Mouse (Mus musculus): ENCODE results near the gene Nuak1. TPM values are rescaled to one million over a fixed set of nuclear protein-coding genes. Genes with fewer than 3 reads are reported as not detected.

The Nuak1 gene
- polyA plus RNA-seq, 1 experiment from 2014 or later, result 5.5 TPM

DNA sequence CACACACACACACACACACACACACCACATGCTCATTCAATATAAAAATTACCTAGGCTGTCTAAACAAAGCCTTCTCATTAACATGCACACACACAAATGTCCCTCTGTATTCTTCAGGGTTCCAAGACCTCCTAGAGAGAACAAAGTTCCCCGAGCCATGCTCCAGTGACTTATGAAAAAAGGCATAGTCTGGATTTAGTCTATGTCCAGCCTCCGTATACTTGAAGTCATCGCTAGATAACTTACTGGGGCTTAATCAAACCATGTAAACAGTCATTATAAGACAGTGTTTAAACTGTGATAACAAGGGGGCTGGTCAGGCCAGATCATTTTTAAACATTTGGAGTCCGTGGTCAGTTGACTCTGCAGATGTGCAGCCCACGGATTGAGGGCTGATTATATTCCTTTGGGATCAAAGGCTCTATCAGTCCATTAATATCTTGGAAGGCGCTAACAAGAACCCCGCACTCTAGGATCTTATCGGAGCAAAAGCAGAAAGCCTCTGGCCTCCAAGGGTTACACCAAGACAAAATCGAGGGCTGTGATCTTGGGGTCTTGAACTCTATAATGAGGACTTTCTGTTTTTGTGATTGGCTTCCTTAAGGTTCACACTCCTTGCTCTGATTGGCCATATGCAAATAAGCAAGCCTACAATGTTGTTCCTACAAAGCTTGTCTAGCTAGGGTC, 16.4 kb upstream of the Nuak1 start:
- no peaks in the 10 kb centered on the region for H3K36me3 ChIP-seq (ENCODE audit: control insufficient read depth, insufficient read depth, low read length)
- H3K4me1 ChIP-seq (ENCODE audit: control insufficient read depth, insufficient read depth, low read length), result no peaks in the 10 kb centered on the region
- H3K9me3 ChIP-seq (replicated peaks; ENCODE audit: control insufficient read depth, low read length, poor library complexity, severe bottlenecking), result no peaks in the 10 kb centered on the region
- no peak overlapping the region for H3K4me3 ChIP-seq (ENCODE audit: low read depth, low read length)
- H3K9ac ChIP-seq (ENCODE audit: low read depth, low read length), result no peak overlapping the region
- H3K27me3 ChIP-seq (ENCODE audit: control insufficient read depth, insufficient read depth, low read depth, low read length), result no peaks in the 10 kb centered on the region
- H3K27ac ChIP-seq (ENCODE audit: low read length), result no peak overlapping the region
- ATAC-seq, result no peak
- no peak overlapping the region for H3K4me2 ChIP-seq (ENCODE audit: low read length)
- 43% methylated on average over 9 of the region's 9 CpGs for WGBS

DNA sequence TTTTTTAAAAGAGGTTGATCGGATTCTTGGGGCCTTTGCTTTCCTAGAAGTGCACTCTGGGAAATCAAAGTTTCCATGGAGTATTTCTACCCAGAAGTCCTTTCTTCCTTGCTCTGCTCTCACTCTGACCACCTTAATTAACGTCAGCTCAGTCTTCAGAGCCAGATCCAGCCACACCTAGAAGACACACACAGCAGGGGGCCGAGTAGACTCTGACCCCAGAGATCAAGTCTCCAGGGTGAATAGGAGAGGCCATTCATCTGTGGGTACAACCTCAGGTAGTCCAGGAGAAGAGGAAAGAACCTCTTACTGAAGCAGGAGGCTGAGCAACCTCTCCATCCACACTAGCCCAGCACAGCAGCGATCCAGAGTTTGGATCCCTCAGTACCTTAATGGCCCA, 11.5 kb upstream of the Nuak1 start:
- H3K4me3 ChIP-seq (ENCODE audit: low read depth, low read length), result no peak overlapping the region

DNA sequence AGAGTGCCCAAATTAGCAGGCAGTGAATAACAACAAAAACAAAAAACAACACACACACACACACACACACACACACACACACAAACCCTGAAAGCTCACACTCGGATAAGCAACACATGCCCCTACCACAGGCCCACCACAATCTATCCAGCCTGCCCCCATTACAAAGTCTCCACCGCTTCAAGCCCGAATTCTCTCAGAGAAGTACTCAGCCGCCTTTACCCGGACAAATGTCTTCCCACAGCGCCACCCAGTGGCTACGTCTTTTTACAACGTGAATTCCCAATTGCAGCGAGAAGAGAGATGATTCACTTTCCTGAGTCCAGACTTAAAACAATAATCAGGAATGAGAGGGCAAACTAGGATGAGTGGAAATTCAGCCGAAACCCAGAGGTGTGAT, 10.3 kb upstream of the Nuak1 start:
- WGBS, result 2% methylated on average over 10 of the region's 10 CpGs
- Histone ChIP-seq H3K4me2 (ENCODE audit: low read length) (no peak overlapping the region), H3K9ac (ENCODE audit: low read depth, low read length) (no peak overlapping the region), H3K4me3 (ENCODE audit: low read depth, low read length) (no peak overlapping the region), H3K9me3 (replicated peaks; ENCODE audit: control insufficient read depth, low read length, poor library complexity, severe bottlenecking) (no peaks in the 10 kb centered on the region), H3K27me3 (ENCODE audit: control insufficient read depth, insufficient read depth, low read depth, low read length) (no peaks in the 10 kb centered on the region), H3K36me3 (ENCODE audit: control insufficient read depth, insufficient read depth, low read length) (no peaks in the 10 kb centered on the region), H3K27ac (ENCODE audit: low read length) (no peak overlapping the region), H3K4me1 (ENCODE audit: control insufficient read depth, insufficient read depth, low read length) (no peaks in the 10 kb centered on the region)
- peak; percentile 76 for ATAC-seq

More for the DNA sequence above, 11.5 kb upstream of the Nuak1 start:
- Histone ChIP-seq H3K9ac (ENCODE audit: low read depth, low read length) (no peak overlapping the region), H3K36me3 (ENCODE audit: control insufficient read depth, insufficient read depth, low read length) (no peaks in the 10 kb centered on the region), H3K9me3 (replicated peaks; ENCODE audit: control insufficient read depth, low read length, poor library complexity, severe bottlenecking) (no peaks in the 10 kb centered on the region), H3K27ac (ENCODE audit: low read length) (no peak overlapping the region), H3K27me3 (ENCODE audit: control insufficient read depth, insufficient read depth, low read depth, low read length) (no peaks in the 10 kb centered on the region), H3K4me2 (ENCODE audit: low read length) (no peak overlapping the region), H3K4me1 (ENCODE audit: control insufficient read depth, insufficient read depth, low read length) (no peaks in the 10 kb centered on the region)
- WGBS, result 64% methylated on average over 4 of the region's 4 CpGs
- no peak for ATAC-seq

DNA sequence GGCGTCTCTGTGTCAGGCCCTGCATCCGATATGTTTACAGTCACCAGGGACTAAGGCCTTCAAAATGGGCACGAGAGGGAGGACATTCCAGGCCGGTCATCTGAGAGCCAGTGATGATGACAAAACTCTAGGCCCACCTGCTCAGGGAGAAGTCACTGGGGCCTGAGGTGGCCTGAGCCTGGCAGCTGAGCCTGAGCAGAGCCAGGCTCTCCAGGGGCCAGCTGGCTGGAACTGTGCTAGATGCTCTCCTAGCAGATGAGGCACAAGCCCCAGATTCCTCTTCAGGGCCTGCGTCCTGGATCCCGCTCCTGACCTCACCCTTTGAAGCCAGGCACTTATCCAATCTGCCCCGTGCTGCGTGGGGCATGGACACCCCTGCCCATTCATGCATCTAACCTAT, 9.3 kb upstream of the Nuak1 start:
- H3K4me1 ChIP-seq (ENCODE audit: control insufficient read depth, insufficient read depth, low read length), result no peaks in the 10 kb centered on the region

DNA sequence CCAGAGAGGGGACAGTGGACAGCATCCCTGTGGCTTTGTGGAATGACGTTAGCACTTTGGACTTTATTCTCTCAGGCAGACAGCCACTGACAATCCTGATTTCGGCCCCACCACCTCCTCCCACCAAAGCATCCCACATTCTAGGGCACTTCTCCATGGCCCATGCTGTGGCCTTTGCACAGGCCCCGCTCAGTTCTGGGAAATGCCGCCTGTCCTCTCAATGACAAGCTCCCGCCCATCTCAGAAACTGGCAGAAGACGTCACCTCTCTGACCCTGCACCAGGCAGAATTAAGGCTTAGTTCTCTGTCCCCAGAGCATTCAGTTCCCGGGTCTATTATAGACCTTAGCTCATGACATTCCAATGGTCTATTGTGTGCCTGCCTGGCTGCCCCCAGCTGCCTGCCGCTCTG, 7.0 kb upstream of the Nuak1 start:
- Histone ChIP-seq H3K27me3 (ENCODE audit: control insufficient read depth, insufficient read depth, low read depth, low read length) (no peaks in the 10 kb centered on the region), H3K36me3 (ENCODE audit: control insufficient read depth, insufficient read depth, low read length) (no peaks in the 10 kb centered on the region), H3K27ac (ENCODE audit: low read length) (no peak overlapping the region), H3K9me3 (replicated peaks; ENCODE audit: control insufficient read depth, low read length, poor library complexity, severe bottlenecking) (no peaks in the 10 kb centered on the region), H3K4me3 (ENCODE audit: low read depth, low read length) (no peak overlapping the region), H3K9ac (ENCODE audit: low read depth, low read length) (no peak overlapping the region; the same call in 1 of the 2 replicates), H3K4me1 (ENCODE audit: control insufficient read depth, insufficient read depth, low read length) (peaks cover 2% of the 10 kb centered on the region; the same call in 1 of the 2 replicates), H3K4me2 (ENCODE audit: low read length) (no peak overlapping the region)
- no peak for ATAC-seq
- 7% methylated on average over 8 of the region's 8 CpGs for WGBS

More for the DNA sequence above, 9.3 kb upstream of the Nuak1 start:
- no peaks in the 10 kb centered on the region for H3K9me3 ChIP-seq (replicated peaks; ENCODE audit: control insufficient read depth, low read length, poor library complexity, severe bottlenecking)
- no peak overlapping the region for H3K4me2 ChIP-seq (ENCODE audit: low read length)
- no peak for ATAC-seq
- WGBS, result 82% methylated on average over 8 of the region's 8 CpGs
- no peak overlapping the region for H3K9ac ChIP-seq (ENCODE audit: low read depth, low read length)
- no peak overlapping the region for H3K4me3 ChIP-seq (ENCODE audit: low read depth, low read length)
- no peaks in the 10 kb centered on the region for H3K27me3 ChIP-seq (ENCODE audit: control insufficient read depth, insufficient read depth, low read depth, low read length)
- H3K27ac ChIP-seq (ENCODE audit: low read length), result no peak overlapping the region
- H3K36me3 ChIP-seq (ENCODE audit: control insufficient read depth, insufficient read depth, low read length), result no peaks in the 10 kb centered on the region

DNA sequence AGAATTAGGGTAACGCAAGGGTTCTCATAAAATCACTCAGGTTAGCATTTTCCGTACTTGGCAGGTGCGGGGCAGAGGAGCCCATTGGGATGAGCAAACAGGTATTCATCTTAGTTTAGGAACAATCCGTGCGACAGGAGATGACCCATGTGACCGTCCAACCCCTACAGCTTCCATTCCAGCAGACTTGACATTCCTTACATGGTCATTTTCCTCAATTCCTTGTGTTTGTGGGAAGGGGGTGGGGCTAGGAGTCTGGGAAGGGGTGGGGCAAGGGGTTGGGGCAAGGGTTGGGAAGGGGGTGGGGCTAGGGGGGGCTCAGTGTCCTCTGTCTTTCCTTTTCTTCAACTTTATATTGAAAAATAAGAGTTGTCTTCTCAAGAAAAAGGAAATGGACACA, 6.3 kb upstream of the Nuak1 start:
- H3K9me3 ChIP-seq (replicated peaks; ENCODE audit: control insufficient read depth, low read length, poor library complexity, severe bottlenecking), result no peaks in the 10 kb centered on the region
- peaks cover 10% of the 10 kb centered on the region for H3K4me1 ChIP-seq (ENCODE audit: control insufficient read depth, insufficient read depth, low read length)
- ATAC-seq, result no peak
- H3K9ac ChIP-seq (ENCODE audit: low read depth, low read length), result no peak overlapping the region
- H3K36me3 ChIP-seq (ENCODE audit: control insufficient read depth, insufficient read depth, low read length), result no peaks in the 10 kb centered on the region
- H3K4me3 ChIP-seq (ENCODE audit: low read depth, low read length), result no peak overlapping the region
- H3K27ac ChIP-seq (ENCODE audit: low read length), result no peak overlapping the region
- no peak overlapping the region for H3K4me2 ChIP-seq (ENCODE audit: low read length)
- no peaks in the 10 kb centered on the region for H3K27me3 ChIP-seq (ENCODE audit: control insufficient read depth, insufficient read depth, low read depth, low read length)
- 67% methylated on average over 6 of the region's 6 CpGs for WGBS

DNA sequence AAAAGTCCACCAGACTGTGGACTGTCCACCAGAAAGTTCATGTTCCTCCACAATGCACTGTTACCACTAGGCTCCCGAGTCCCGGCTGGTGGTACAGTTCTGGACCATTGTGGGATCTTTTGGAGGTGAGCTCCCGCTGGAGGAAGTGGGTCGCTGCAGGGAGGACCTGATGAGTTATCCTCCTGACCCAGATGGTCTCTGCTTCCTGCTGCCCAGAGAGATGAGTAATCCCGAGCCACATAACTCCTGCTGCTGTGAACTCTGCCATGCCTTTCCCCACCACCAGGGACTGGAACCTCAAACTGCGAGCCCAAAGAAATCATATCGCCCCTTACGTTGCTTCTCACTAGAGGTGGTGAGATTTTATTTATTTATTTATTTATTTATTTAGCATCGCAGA, 4.0 kb upstream of the Nuak1 start:
- Histone ChIP-seq H3K4me2 (ENCODE audit: low read length) (no peak overlapping the region), H3K9ac (ENCODE audit: low read depth, low read length) (no peak overlapping the region)
- WGBS, result 78% methylated on average over 9 of the region's 9 CpGs

DNA sequence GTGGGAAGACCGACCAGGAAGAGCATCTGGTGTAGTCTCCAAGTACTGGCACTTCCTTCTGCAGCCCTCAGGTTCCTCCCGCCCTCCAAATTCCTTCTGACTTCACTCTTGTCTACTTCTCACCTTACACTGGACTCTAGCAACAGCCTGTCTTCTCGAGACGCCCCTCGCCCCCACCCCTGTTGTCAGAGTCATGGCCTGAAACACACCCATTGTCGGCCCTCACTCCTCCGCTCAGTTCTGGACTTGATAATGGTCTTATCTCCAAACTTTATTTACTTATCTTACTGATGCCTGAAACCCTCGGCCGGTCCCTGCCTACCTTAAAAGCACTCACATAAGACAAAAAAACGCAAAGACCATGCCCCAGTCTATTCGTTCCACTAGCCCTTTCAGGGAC, 1.4 kb upstream of the Nuak1 start:
- no peaks in the 10 kb centered on the region for H3K27me3 ChIP-seq (ENCODE audit: control insufficient read depth, insufficient read depth, low read depth, low read length)
- H3K36me3 ChIP-seq (ENCODE audit: control insufficient read depth, insufficient read depth, low read length), result no peaks in the 10 kb centered on the region
- ATAC-seq, result no peak
- H3K27ac ChIP-seq (ENCODE audit: low read length), result peak overlapping the region; percentile 93
- H3K4me3 ChIP-seq (ENCODE audit: low read depth, low read length), result peak overlapping the region; percentile 83
- H3K9me3 ChIP-seq (replicated peaks; ENCODE audit: control insufficient read depth, low read length, poor library complexity, severe bottlenecking), result no peaks in the 10 kb centered on the region
- peak overlapping the region; percentile 99 for H3K9ac ChIP-seq (ENCODE audit: low read depth, low read length)
- H3K4me1 ChIP-seq (ENCODE audit: control insufficient read depth, insufficient read depth, low read length), result peaks cover 22% of the 10 kb centered on the region
- H3K4me2 ChIP-seq (ENCODE audit: low read length), result peak overlapping the region; percentile 97
- 8% methylated on average over 11 of the region's 11 CpGs for WGBS

More for the DNA sequence above, 4.0 kb upstream of the Nuak1 start:
- Histone ChIP-seq H3K9me3 (replicated peaks; ENCODE audit: control insufficient read depth, low read length, poor library complexity, severe bottlenecking) (no peaks in the 10 kb centered on the region), H3K36me3 (ENCODE audit: control insufficient read depth, insufficient read depth, low read length) (no peaks in the 10 kb centered on the region), H3K27me3 (ENCODE audit: control insufficient read depth, insufficient read depth, low read depth, low read length) (no peaks in the 10 kb centered on the region), H3K27ac (ENCODE audit: low read length) (no peak overlapping the region), H3K4me3 (ENCODE audit: low read depth, low read length) (no peak overlapping the region), H3K4me1 (ENCODE audit: control insufficient read depth, insufficient read depth, low read length) (peaks cover 10% of the 10 kb centered on the region)
- no peak for ATAC-seq

DNA sequence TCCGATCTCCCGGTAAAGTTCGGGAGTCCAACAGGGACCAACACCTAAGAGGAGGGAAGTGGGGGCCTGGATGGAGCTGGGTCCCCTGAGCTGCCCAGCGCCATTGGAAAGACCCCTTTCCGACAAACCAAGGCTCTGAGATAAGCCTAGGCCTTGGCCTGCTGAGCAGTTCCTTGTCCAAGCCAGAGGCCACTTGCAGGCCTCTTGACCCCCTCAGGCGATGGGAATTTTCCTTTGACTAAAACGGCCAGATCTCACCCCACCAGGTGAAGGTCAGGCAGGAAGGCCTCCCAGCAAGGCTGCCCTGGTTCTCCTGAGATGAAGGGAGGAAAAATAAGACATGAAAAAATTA, 1.0 kb upstream of the Nuak1 start:
- Histone ChIP-seq H3K4me1 (ENCODE audit: control insufficient read depth, insufficient read depth, low read length) (peaks cover 26% of the 10 kb centered on the region), H3K27ac (ENCODE audit: low read length) (peak overlapping the region; percentile 93), H3K4me3 (ENCODE audit: low read depth, low read length) (peak overlapping the region; percentile 83), H3K9ac (ENCODE audit: low read depth, low read length) (peak overlapping the region; percentile 99), H3K27me3 (ENCODE audit: control insufficient read depth, insufficient read depth, low read depth, low read length) (no peaks in the 10 kb centered on the region), H3K36me3 (ENCODE audit: control insufficient read depth, insufficient read depth, low read length) (no peaks in the 10 kb centered on the region), H3K4me2 (ENCODE audit: low read length) (peak overlapping the region; percentile 97), H3K9me3 (replicated peaks; ENCODE audit: control insufficient read depth, low read length, poor library complexity, severe bottlenecking) (no peaks in the 10 kb centered on the region)
- no peak for ATAC-seq
- 2% methylated on average over 7 of the region's 7 CpGs for WGBS
